Mouse (Mus musculus): ENCODE results near the gene BC005537. TPM values are rescaled to one million over a fixed set of nuclear protein-coding genes. Genes with fewer than 3 reads are reported as not detected.
"Not testable (repeated sequence)": the region's sequence is repeated elsewhere in the genome, so short reads cannot be mapped to it uniquely, and the experiment has no call there.

Gene BC005537
- polyA plus RNA-seq, 1 experiment from 2014 or later, result 25.0 TPM

DNA sequence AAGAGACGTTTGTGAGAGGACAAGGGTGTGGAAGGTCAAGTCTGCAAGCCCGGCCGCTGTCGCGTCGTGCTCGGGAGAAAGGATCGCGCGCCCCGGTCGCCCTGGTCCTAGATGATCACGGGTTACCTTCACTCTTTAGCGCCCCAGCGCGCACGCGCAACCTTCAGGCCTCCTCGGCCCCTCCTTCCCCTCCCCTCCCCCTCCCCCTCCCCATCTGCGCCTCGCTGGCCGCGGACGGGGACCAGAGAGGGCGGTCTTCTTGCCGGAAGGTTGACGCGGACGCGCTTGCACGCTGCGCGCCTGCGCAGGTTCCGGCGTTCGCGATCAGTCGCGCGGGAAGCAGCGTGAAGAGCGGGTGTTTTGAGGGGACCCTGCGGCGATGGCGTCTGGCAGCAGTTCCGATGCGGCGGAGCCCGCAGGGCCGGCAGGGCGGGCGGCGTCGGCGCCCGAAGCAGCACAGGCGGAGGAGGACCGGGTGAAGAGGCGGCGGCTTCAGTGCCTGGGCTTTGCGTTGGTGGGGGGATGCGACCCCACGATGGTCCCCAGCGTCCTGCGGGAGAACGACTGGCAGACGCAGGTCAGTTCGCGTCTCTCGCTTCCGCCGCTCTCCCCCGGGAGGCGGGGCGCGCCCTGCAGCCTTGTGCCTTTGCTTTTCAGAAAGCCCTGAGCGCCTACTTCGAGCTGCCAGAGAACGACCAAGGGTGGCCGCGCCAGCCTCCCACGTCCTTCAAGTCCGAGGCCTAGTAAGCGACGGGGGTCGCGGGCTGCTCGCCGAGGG, 30.1 kb downstream of the BC005537 start, which contains the start of the genes Acot13 and Tdp2:
TSS of gene Acot13 (minus strand) at position 188 of the 778 bp plus-strand sequence.
TSS of gene Tdp2 (plus strand) at position 327 of the 778 bp plus-strand sequence.
- Histone ChIP-seq H3K9me3 (ENCODE audit: control insufficient read depth, low read length) (no peaks in the 10 kb centered on the region), H3K4me1 (ENCODE audit: control insufficient read depth, insufficient read depth, low read length) (peaks cover 21% of the 10 kb centered on the region), H3K27me3 (ENCODE audit: control insufficient read depth, insufficient read depth, low read length) (no peaks in the 10 kb centered on the region), H3K9ac (ENCODE audit: low read length) (peak within 1 kb of the TSS; percentile 90), H3K36me3 (ENCODE audit: control insufficient read depth, insufficient read depth, low read length) (no peaks in the 10 kb centered on the region; the same call in 1 of the 2 replicates), H3K4me2 (peak within 1 kb of the TSS; percentile 61), H3K27ac (ENCODE audit: low read depth, low read length) (peak within 1 kb of the TSS; percentile 80), H3K4me3 (ENCODE audit: low read depth, low read length) (peak within 1 kb of the TSS; percentile 85)
- WGBS, result under 1% methylated on average over 80 of the region's 90 CpGs
- peak; percentile 100 for DNase-seq (ENCODE audit: low spot score, missing footprints)
- peak; percentile 97 for ATAC-seq (ENCODE audit: low FRiP score)

- ATAC-seq (ENCODE audit: low FRiP score), result no peak; the same call in 1 of the 2 replicates
- Histone ChIP-seq H3K4me3 (ENCODE audit: low read depth, low read length) (peak overlapping the region; percentile 85), H3K9me3 (ENCODE audit: control insufficient read depth, low read length) (no peaks in the 10 kb centered on the region), H3K4me2 (peak overlapping the region; percentile 61), H3K4me1 (ENCODE audit: control insufficient read depth, insufficient read depth, low read length) (peaks cover 21% of the 10 kb centered on the region), H3K27me3 (ENCODE audit: control insufficient read depth, insufficient read depth, low read length) (no peaks in the 10 kb centered on the region), H3K36me3 (ENCODE audit: control insufficient read depth, insufficient read depth, low read length) (no peaks in the 10 kb centered on the region; the same call in 1 of the 2 replicates), H3K27ac (ENCODE audit: low read depth, low read length) (peak overlapping the region; percentile 80), H3K9ac (ENCODE audit: low read length) (peak overlapping the region; percentile 90)
- WGBS, result 3% methylated on average over 21 of the region's 21 CpGs
- DNase-seq (ENCODE audit: low spot score, missing footprints), result peak; percentile 81
Measured at GRCm38 (mm10) chr13:24832131-24832810, 30.8 kb downstream of the BC005537 start.

DNA sequence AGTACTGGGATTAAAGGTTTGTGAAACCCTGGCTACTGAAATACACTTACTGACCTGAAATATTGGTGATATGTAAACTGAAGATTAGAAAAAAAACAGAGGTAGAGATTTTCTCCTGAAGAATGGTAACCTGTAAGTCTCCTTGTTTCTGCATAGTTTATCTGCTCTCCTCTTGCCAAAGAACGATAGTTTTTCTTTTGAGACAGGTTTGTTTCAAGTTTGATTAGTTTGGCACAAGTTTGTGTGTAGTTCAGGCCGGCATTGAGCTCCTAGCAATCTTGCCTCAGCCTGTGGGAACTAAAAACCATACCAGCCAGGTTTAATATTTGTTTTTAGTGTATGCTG, 31.3 kb downstream of the BC005537 start:
- no peaks in the 10 kb centered on the region; the same call in 1 of the 2 replicates for H3K36me3 ChIP-seq (ENCODE audit: control insufficient read depth, insufficient read depth, low read length)
- H3K27me3 ChIP-seq (ENCODE audit: control insufficient read depth, insufficient read depth, low read length), result no peaks in the 10 kb centered on the region
- H3K4me3 ChIP-seq (ENCODE audit: low read depth, low read length), result peak overlapping the region; percentile 85
- H3K27ac ChIP-seq (ENCODE audit: low read depth, low read length), result no peak overlapping the region
- H3K4me1 ChIP-seq (ENCODE audit: control insufficient read depth, insufficient read depth, low read length), result peaks cover 21% of the 10 kb centered on the region
- H3K4me2 ChIP-seq, result peak overlapping the region; percentile 61
- ATAC-seq (ENCODE audit: low FRiP score) (no peak), DNase-seq (ENCODE audit: low spot score, missing footprints) (peak; percentile 76)
- H3K9ac ChIP-seq (ENCODE audit: low read length), result peak overlapping the region; percentile 90
- H3K9me3 ChIP-seq (ENCODE audit: control insufficient read depth, low read length), result no peaks in the 10 kb centered on the region
- 79% methylated on average over 2 of the region's 2 CpGs for WGBS

GRCm38 (mm10) chr13:24837765-24838164, 36.3 kb downstream of the BC005537 start:
- not testable (repeated sequence) for H3K9me3 ChIP-seq (ENCODE audit: control insufficient read depth, low read length); H3K27me3 ChIP-seq (ENCODE audit: control insufficient read depth, insufficient read depth, low read length); ATAC-seq (ENCODE audit: low FRiP score); DNase-seq (ENCODE audit: low spot score, missing footprints); H3K27ac ChIP-seq (ENCODE audit: low read depth, low read length); H3K36me3 ChIP-seq (ENCODE audit: control insufficient read depth, insufficient read depth, low read length); H3K9ac ChIP-seq (ENCODE audit: low read length); H3K4me3 ChIP-seq (ENCODE audit: low read depth, low read length); H3K4me2 ChIP-seq
- 94% methylated on average over 8 of the region's 8 CpGs for WGBS
- H3K4me1 ChIP-seq (ENCODE audit: control insufficient read depth, insufficient read depth, low read length), result peaks cover 11% of the 10 kb centered on the region

GRCm38 (mm10) chr13:24839831-24840230, 38.4 kb downstream of the BC005537 start:
- no peak overlapping the region for H3K9ac ChIP-seq (ENCODE audit: low read length)
- no peak overlapping the region for H3K4me3 ChIP-seq (ENCODE audit: low read depth, low read length)
- 83% methylated on average over 3 of the region's 3 CpGs for WGBS
- no peaks in the 10 kb centered on the region; the same call in 1 of the 2 replicates for H3K4me1 ChIP-seq (ENCODE audit: control insufficient read depth, insufficient read depth, low read length)
- no peaks in the 10 kb centered on the region for H3K27me3 ChIP-seq (ENCODE audit: control insufficient read depth, insufficient read depth, low read length)
- ATAC-seq (ENCODE audit: low FRiP score) (no peak), DNase-seq (ENCODE audit: low spot score, missing footprints) (no peak)
- no peak overlapping the region for H3K27ac ChIP-seq (ENCODE audit: low read depth, low read length)
- H3K36me3 ChIP-seq (ENCODE audit: control insufficient read depth, insufficient read depth, low read length), result peaks cover 6% of the 10 kb centered on the region; the same call in 1 of the 2 replicates
- H3K9me3 ChIP-seq (ENCODE audit: control insufficient read depth, low read length), result no peaks in the 10 kb centered on the region
- no peak overlapping the region for H3K4me2 ChIP-seq

GRCm38 (mm10) chr13:24841702-24842101, 40.2 kb downstream of the BC005537 start:
- Histone ChIP-seq H3K36me3 (ENCODE audit: control insufficient read depth, insufficient read depth, low read length) (peaks cover 6% of the 10 kb centered on the region; the same call in 1 of the 2 replicates), H3K9me3 (ENCODE audit: control insufficient read depth, low read length) (no peaks in the 10 kb centered on the region), H3K4me2 (no peak overlapping the region), H3K4me1 (ENCODE audit: control insufficient read depth, insufficient read depth, low read length) (peaks cover 3% of the 10 kb centered on the region; the same call in 1 of the 2 replicates), H3K9ac (ENCODE audit: low read length) (no peak overlapping the region), H3K27ac (ENCODE audit: low read depth, low read length) (no peak overlapping the region), H3K4me3 (ENCODE audit: low read depth, low read length) (no peak overlapping the region), H3K27me3 (ENCODE audit: control insufficient read depth, insufficient read depth, low read length) (no peaks in the 10 kb centered on the region)
- DNase-seq (ENCODE audit: low spot score, missing footprints) (no peak), ATAC-seq (ENCODE audit: low FRiP score) (no peak)
- whole genome bisulfite sequencing, result 96% methylated on average over 3 of the region's 3 CpGs

DNA sequence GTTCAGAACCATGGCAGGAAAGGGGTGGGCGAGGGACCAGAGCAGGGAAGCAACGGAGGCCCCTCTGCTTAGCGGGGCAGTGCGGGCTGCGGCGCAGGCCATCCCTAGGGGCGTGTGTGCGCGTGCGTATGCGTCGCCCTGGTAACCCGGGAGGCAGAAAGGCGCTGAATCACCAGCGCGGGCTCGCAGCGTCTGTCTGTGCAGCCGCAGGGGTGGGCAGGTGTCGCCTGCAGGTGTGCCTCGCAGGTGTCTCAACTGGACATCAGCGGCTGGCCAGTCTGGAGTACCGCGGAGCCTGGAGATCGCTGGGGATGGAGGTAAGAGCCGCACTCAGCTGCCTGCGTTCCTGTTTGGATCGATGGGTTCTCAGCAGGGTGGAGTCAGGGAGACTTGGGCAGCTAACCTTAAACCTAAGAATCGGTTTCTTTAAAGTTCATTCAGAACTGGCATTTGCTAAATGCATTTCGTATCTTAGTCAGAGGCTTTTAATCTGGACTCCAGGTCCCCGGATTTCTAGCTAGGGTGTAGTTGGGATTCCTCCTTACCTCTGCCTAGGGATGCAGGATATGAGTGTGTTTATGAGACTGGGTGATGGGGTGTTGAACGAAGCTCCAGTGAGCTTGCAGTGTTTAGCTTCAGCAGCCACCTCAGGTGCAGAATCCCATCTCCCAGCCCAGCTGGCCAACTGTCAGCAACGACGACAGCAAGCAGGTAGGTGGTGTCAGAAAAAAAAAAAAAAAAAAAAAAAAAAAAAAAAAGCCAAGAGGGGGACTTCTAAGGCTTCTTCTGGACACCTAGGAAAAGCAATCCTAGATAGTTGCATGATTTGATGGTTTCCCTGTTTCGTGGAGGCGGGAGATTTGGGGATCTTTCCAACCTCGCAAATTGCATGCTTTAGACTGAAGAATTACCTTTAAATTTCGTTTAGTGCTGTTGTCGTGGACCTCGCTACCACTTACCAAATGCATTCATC, 43.8 kb downstream of the BC005537 start, which contains the start of gene D130043K22Rik:
TSS of gene D130043K22Rik (plus strand) at position 153 of the 973 bp plus-strand sequence.
- no peak within 1 kb of the TSS for H3K27ac ChIP-seq (ENCODE audit: low read depth, low read length)
- ATAC-seq (ENCODE audit: low FRiP score), result peak; percentile 97

GRCm38 (mm10) chr13:24849318-24849717, 47.9 kb downstream of the BC005537 start:
- H3K27ac ChIP-seq (ENCODE audit: low read depth, low read length), result no peak overlapping the region
- no peaks in the 10 kb centered on the region for H3K9me3 ChIP-seq (ENCODE audit: control insufficient read depth, low read length)
- no peak overlapping the region for H3K4me2 ChIP-seq
- no peaks in the 10 kb centered on the region for H3K27me3 ChIP-seq (ENCODE audit: control insufficient read depth, insufficient read depth, low read length)
- no peak overlapping the region for H3K4me3 ChIP-seq (ENCODE audit: low read depth, low read length)
- WGBS, result 78% methylated on average over 4 of the region's 4 CpGs
- no peaks in the 10 kb centered on the region for H3K36me3 ChIP-seq (ENCODE audit: control insufficient read depth, insufficient read depth, low read length)
- H3K9ac ChIP-seq (ENCODE audit: low read length), result no peak overlapping the region
- DNase-seq (ENCODE audit: low spot score, missing footprints), result no peak
- no peak for ATAC-seq (ENCODE audit: low FRiP score)
- H3K4me1 ChIP-seq (ENCODE audit: control insufficient read depth, insufficient read depth, low read length), result peaks cover 3% of the 10 kb centered on the region; the same call in 1 of the 2 replicates

More for the DNA sequence above, 43.8 kb downstream of the BC005537 start, which contains the start of gene D130043K22Rik:
- Histone ChIP-seq H3K4me1 (ENCODE audit: control insufficient read depth, insufficient read depth, low read length) (peaks cover 3% of the 10 kb centered on the region; the same call in 1 of the 2 replicates), H3K9me3 (ENCODE audit: control insufficient read depth, low read length) (no peaks in the 10 kb centered on the region), H3K4me2 (peak within 1 kb of the TSS; percentile 86), H3K36me3 (ENCODE audit: control insufficient read depth, insufficient read depth, low read length) (peaks cover 2% of the 10 kb centered on the region; the same call in 1 of the 2 replicates), H3K9ac (ENCODE audit: low read length) (peak within 1 kb of the TSS; percentile 55), H3K4me3 (ENCODE audit: low read depth, low read length) (peak within 1 kb of the TSS; percentile 43), H3K27me3 (ENCODE audit: control insufficient read depth, insufficient read depth, low read length) (no peaks in the 10 kb centered on the region)
- WGBS, result 10% methylated on average over 40 of the region's 40 CpGs
- DNase-seq (ENCODE audit: low spot score, missing footprints), result peak; percentile 93

All from midbrain, embryonic 11.5 days (tissue).